Mouse (Mus musculus) heart, postnatal 0 days (tissue): Measurements from ENCODE around the gene Rac3. TPM values are rescaled to one million over a fixed set of nuclear protein-coding genes. Genes with fewer than 3 reads are reported as not detected.

Experiments used
- ATAC-seq: fragments of 200-750 bp; cut with Nextera tagmentation; 2 replicates; pipeline ENCODE4 v1.8.0; 2017; ENCODE audit warnings: low read depth, moderate number of reproducible peaks, moderate library complexity; ENCODE audit not compliant: insufficient read depth
- DNase-seq: peaks from one replicate; pipeline ENCODE4 v3.0.0-alpha.2; 2016; ENCODE audit warnings: low spot score
- H3K27ac ChIP-seq: fragments of 300-500 bp; sonication (generic); 2 replicates; pipeline ENCODE4 v1.5.1; 2014; ENCODE audit warnings: low read depth, mild to moderate bottlenecking
- H3K27me3 ChIP-seq: fragments of 300-500 bp; sonication (generic); 2 replicates; pipeline ENCODE4 v1.6.1; 2014; ENCODE audit warnings: low read length, mixed read lengths; ENCODE audit not compliant: control insufficient read depth, insufficient read depth
- H3K36me3 ChIP-seq: fragments of 300-500 bp; sonication (generic); replicated peaks from 2 replicates; pipeline ENCODE4 v1.6.1; 2014; ENCODE audit warnings: low read length, mixed read lengths; ENCODE audit not compliant: control insufficient read depth, insufficient read depth
- H3K4me1 ChIP-seq: fragments of 300-500 bp; sonication (generic); 2 replicates; pipeline ENCODE4 v1.6.1; 2014; ENCODE audit warnings: antibody characterized with exemption; ENCODE audit not compliant: control insufficient read depth, insufficient read depth
- H3K4me2 ChIP-seq: fragments of 300-500 bp; sonication (generic); 2 replicates; pipeline ENCODE4 v1.6.1; 2014; ENCODE audit warnings: low read depth, mild to moderate bottlenecking, low read length, moderate library complexity
- H3K4me3 ChIP-seq: fragments of 300-500 bp; sonication (generic); 2 replicates; pipeline ENCODE4 v1.5.1; 2014; ENCODE audit warnings: low read depth, low read length
- H3K9ac ChIP-seq: fragments of 300-500 bp; sonication (generic); replicated peaks from 2 replicates; pipeline ENCODE4 v1.6.1; 2014; ENCODE audit warnings: low read depth, low read length, mixed read lengths
- H3K9me3 ChIP-seq: fragments of 300-500 bp; sonication (generic); replicated peaks from 2 replicates; pipeline ENCODE4 v1.6.1; 2016; ENCODE audit warnings: low read length; ENCODE audit not compliant: control insufficient read depth
- CTCF ChIP-seq: IDR thresholded peaks from 2 replicates; pipeline ENCODE4 v1.5.1; 2016; ENCODE audit warnings: antibody characterized with exemption, control low read depth, low read depth
- EP300 ChIP-seq: IDR thresholded peaks from 2 replicates; pipeline ENCODE4 v1.6.1; 2016; ENCODE audit warnings: antibody characterized with exemption, low read depth
- WGBS: fragments of 180-500 bp; shearing (Covaris S2); extraction: QIAGEN DNeasy Blood & Tissue Kit; methylation state at CpG from one replicate; pipeline ENCODE4 v1.1.7; 2014; 5-methylcytosine and 5-hydroxymethylcytosine counted together
- polyA plus RNA-seq: library from polyadenylated mRNA; unstranded; fragments of >200 nt; fragmentation: Nextera tagmentation; extraction: Ambion mirVana; gene quantifications from 2 replicates; pipeline ENCODE4 v1.2.1, GENCODE M21; 2015
- total RNA-seq: library from RNA; depleted of rRNA; stranded (reverse); fragments of >200 nt; gene quantifications from 2 replicates; pipeline ENCODE4 v1.2.3, GENCODE M21; 2014; ENCODE audit warnings: low replicate concordance

Rac3 gene
- total and polyA plus RNA-seq, 2 experiments from 2014 or later, result 1.4 to 12.6 TPM

GRCm38 (mm10) chr11:120720450-120720849 is 820 bp upstream of the Rac3 start:
- peak; percentile 97 for TF ChIP-seq CTCF
- no peak for TF ChIP-seq EP300
- Histone ChIP-seq H3K27me3 (peaks cover 20% of the 10 kb centered on the region), H3K36me3 (peaks cover 11% of the 10 kb centered on the region), H3K27ac (no peak overlapping the region), H3K4me3 (peak overlapping the region; percentile 61), H3K4me1 (peaks cover 13% of the 10 kb centered on the region), H3K9me3 (no peaks in the 10 kb centered on the region), H3K9ac (no peak overlapping the region), H3K4me2 (peak overlapping the region; percentile 97)
- DNase-seq (peak; percentile 92), ATAC-seq (peak; percentile 55)
- WGBS, result 11% methylated on average over 17 of the region's 17 CpGs

- Histone ChIP-seq H3K4me3 (peak overlapping the region; percentile 61), H3K27me3 (peaks cover 27% of the 10 kb centered on the region), H3K4me1 (peaks cover 13% of the 10 kb centered on the region), H3K27ac (no peak overlapping the region), H3K9ac (no peak overlapping the region), H3K4me2 (peak overlapping the region; percentile 97), H3K36me3 (peaks cover 11% of the 10 kb centered on the region), H3K9me3 (no peaks in the 10 kb centered on the region)
- DNase-seq (no peak), ATAC-seq (no peak)
- WGBS, result 24% methylated on average over 21 of the region's 21 CpGs
- TF ChIP-seq CTCF (no peak), EP300 (no peak)
Measured at GRCm38 (mm10) chr11:120722067-120722630, 879 bp downstream of the Rac3 start.

GRCm38 (mm10) chr11:120722761-120723382 is 1.6 kb downstream of the Rac3 start:
- DNase-seq (no peak), ATAC-seq (no peak)
- TF ChIP-seq CTCF, result no peak
- Histone ChIP-seq H3K9ac (no peak overlapping the region), H3K4me1 (peaks cover 13% of the 10 kb centered on the region), H3K4me2 (no peak overlapping the region), H3K27me3 (peaks cover 27% of the 10 kb centered on the region), H3K9me3 (no peaks in the 10 kb centered on the region), H3K4me3 (no peak overlapping the region), H3K36me3 (peaks cover 7% of the 10 kb centered on the region; the same call in 1 of the 2 replicates), H3K27ac (no peak overlapping the region)
- WGBS, result 86% methylated on average over 11 of the region's 11 CpGs

- Histone ChIP-seq H3K27me3 (peaks cover 27% of the 10 kb centered on the region), H3K4me1 (peaks cover 13% of the 10 kb centered on the region), H3K4me2 (no peak overlapping the region), H3K9ac (no peak overlapping the region), H3K27ac (no peak overlapping the region), H3K4me3 (no peak overlapping the region), H3K36me3 (peaks cover 4% of the 10 kb centered on the region; the same call in 1 of the 2 replicates), H3K9me3 (no peaks in the 10 kb centered on the region)
- DNase-seq (no peak), ATAC-seq (no peak)
- TF ChIP-seq EP300 (no peak), CTCF (no peak)
- 73% methylated on average over 7 of the region's 7 CpGs for WGBS
Measured at GRCm38 (mm10) chr11:120723509-120723908, 2.2 kb downstream of the Rac3 start.

DNA sequence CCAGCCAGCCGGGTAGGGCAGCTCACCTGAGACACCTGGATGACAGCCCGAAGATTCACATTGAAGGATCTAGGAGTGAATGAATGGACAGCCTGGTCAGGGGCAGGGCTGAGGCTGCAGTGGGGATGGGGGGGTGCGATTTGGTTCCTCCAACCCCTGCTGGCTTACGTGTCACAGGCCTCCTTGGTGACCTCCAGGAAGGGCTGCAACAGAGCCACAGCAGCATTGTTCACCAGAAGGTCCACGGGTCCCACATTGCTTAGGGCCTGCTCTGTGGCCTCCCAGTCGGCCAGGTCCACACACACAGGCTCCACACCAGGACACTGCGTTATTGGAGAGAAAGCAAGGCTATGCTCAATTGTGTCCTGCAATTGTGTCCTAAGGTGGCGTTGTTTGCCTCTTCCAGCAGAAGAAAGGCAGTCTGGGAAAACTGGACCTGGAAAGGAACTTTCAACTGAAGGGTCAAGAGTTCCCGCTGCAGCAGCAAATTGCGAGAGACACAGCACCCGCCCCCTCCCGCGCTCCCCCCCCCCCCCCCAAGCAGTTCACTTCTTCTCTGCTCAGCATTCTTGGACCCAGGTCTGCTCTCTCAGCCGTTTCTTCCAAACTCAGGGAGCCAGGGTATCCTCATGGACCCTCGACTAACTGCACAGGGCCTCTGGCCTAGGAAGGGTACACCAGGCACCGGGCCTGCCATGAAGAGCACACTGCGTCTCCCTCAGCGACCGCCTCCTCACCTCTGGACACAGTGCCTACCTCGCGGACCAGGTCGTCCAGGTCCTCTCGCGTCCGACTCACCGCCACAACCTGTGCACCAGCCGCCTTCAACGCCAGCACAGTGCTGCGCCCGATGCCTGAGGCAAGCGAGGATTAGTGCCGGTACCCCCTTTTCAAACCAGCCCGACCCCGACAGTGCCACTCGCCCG is 5.2 kb downstream of the Rac3 start:
- H3K27ac ChIP-seq, result no peak overlapping the region
- 0 out of 2 replicates have a peak overlapping the region, but pooled peaks have one; percentile 1 for H3K9ac ChIP-seq
- H3K4me3 ChIP-seq, result peak overlapping the region; percentile 49
- TF ChIP-seq CTCF, result no peak
- TF ChIP-seq EP300, result no peak
- ATAC-seq, result peak; percentile 31
- WGBS, result 23% methylated on average over 34 of the region's 36 CpGs
- no peaks in the 10 kb centered on the region for H3K9me3 ChIP-seq
- H3K4me1 ChIP-seq, result peaks cover 5% of the 10 kb centered on the region
- H3K27me3 ChIP-seq, result peaks cover 17% of the 10 kb centered on the region
- no peaks in the 10 kb centered on the region for H3K36me3 ChIP-seq
- no peak for DNase-seq
- H3K4me2 ChIP-seq, result peak overlapping the region; percentile 68
